Mouse (Mus musculus): ENCODE results near the gene Smim12.

GRCm38 (mm10) chr4:127261601-127262000 lies 18.0 kb downstream of the Smim12 start:
- no peak for TF ChIP-seq USF1 (IDR thresholded peaks at IDR 0.05; ENCODE audit: low read depth, low read length)
- no peak for TF ChIP-seq MXI1 (IDR thresholded peaks at IDR 0.05; ENCODE audit: low read depth, low read length)
- TF ChIP-seq ZC3H11A (IDR thresholded peaks at IDR 0.05; ENCODE audit: low read depth, low read length), result no peak
- no peak for TF ChIP-seq POLR2A (IDR thresholded peaks at IDR 0.05; ENCODE audit: low read depth, low read length)
- no peak for TF ChIP-seq CTCF (conservative IDR thresholded peaks at IDR 0.05 in 1 of 2, IDR thresholded peaks at IDR 0.05 in 1 of 2; ENCODE audit: low read depth in 2 of 2, low read length in 2 of 2)
- TF ChIP-seq E2F4 (IDR thresholded peaks at IDR 0.05; ENCODE audit: insufficient replicate concordance, low read depth, low read length), result no peak
- no peak for TF ChIP-seq NRF1 (IDR thresholded peaks at IDR 0.05; ENCODE audit: low read depth, low read length)
- TF ChIP-seq ELF1 (IDR thresholded peaks at IDR 0.05; ENCODE audit: low read depth, low read length), result no peak
- TF ChIP-seq CHD1 (IDR thresholded peaks at IDR 0.05; ENCODE audit: low read depth, low read length), result no peak

Measured in CH12.LX (cell line).